Mouse (Mus musculus) stomach, embryonic 14.5 days (tissue): ENCODE data around the gene Tulp3. TPM values are rescaled to one million over a fixed set of nuclear protein-coding genes. Genes with fewer than 3 reads are reported as not detected.

Experiments used
- polyA plus RNA-seq: library from polyadenylated mRNA; unstranded; fragments of >200 nt; fragmentation: Nextera tagmentation; extraction: Ambion mirVana; gene quantifications from 2 replicates; pipeline ENCODE4 v1.2.1, GENCODE M21; 2014

The Tulp3 gene
- polyA plus RNA-seq, 1 experiment from 2014 or later = 21.7 TPM

Other genes starting within 250 kb of the Tulp3 start
- gene Tspan9, start 212.3 kb downstream of the Tulp3 start, polyA plus RNA-seq = 124 and 139 TPM in 2 replicates
- 1.4 TPM in 2 replicates for gene Tead4, start 55.0 kb downstream of the Tulp3 start, polyA plus RNA-seq
- gene Rhno1, start 7.1 kb upstream of the Tulp3 start, polyA plus RNA-seq = 126 and 137 TPM in 2 replicates
- 34.9 and 38.7 TPM in 2 replicates for gene Foxm1, start 7.1 kb upstream of the Tulp3 start, polyA plus RNA-seq
- gene Tex52, start 19.6 kb upstream of the Tulp3 start, polyA plus RNA-seq = 0.30 and 0.39 TPM in 2 replicates
- gene Gm44596, start 19.7 kb upstream of the Tulp3 start, polyA plus RNA-seq = not detected in 2 replicates
- 5.8 and 7.4 TPM in 2 replicates for gene Nrip2, start 43.4 kb upstream of the Tulp3 start, polyA plus RNA-seq
- gene Itfg2, start 69.1 kb upstream of the Tulp3 start, polyA plus RNA-seq = 33.4 and 39.0 TPM in 2 replicates
- 392 and 413 TPM in 2 replicates for gene Fkbp4, start 82.8 kb upstream of the Tulp3 start, polyA plus RNA-seq
- 0.07 and 0.10 TPM in 2 replicates for gene Pzp, start 170.9 kb upstream of the Tulp3 start, polyA plus RNA-seq
- gene A2ml1, start 225.8 kb upstream of the Tulp3 start, polyA plus RNA-seq = 3.8 and 4.4 TPM in 2 replicates